Mouse (Mus musculus): Measurements from ENCODE around the gene Cpz.

GRCm38 (mm10) chr5:35497344-35497743 lies 28.2 kb downstream of the Cpz start:
- no peak for TF ChIP-seq GATA1 (IDR thresholded peaks at IDR 0.05; ENCODE audit: low read length)
- no peak for TF ChIP-seq TAL1 (IDR thresholded peaks at IDR 0.05; ENCODE audit: low read length)
